In genomic region chr7:100762726-100763125, GRCm38 (mm10) we compare ENCODE assay signal across 8 mouse cellular contexts. TPM values are rescaled to one million over a fixed set of nuclear protein-coding genes. Genes with fewer than 3 reads are reported as not detected.
A peak's percentile ranks its signal among the peaks of the same experiment; 100 is the strongest.
DNase-seq lines count a peak whose midpoint lies in the region; ATAC-seq lines count a peak whose summit lies in the region.
"Had no signal": no experiment of that assay in that cellular context is flagged by ENCODE, and none has a peak within 500 bp of the region (broad histone marks: within the 10 kb centered on the region; RNA-seq: fewer than 3 reads in every experiment).

No protein-coding gene starts in this region.

- ATAC-seq in hindbrain, embryonic 14.5 days (ENCODE audit: low FRiP score) = no peak
- ATAC-seq in hindbrain, embryonic 12.5 days (ENCODE audit: low FRiP score) = no peak
- ATAC-seq in midbrain, embryonic 11.5 days (ENCODE audit: low FRiP score) = no peak
- no peak for ATAC-seq in midbrain, embryonic 15.5 days (replicated peaks)
- no peak for ATAC-seq in limb, embryonic 15.5 days (ENCODE audit: insufficient number of reproducible peaks, low FRiP score, low TSS enrichment, low read depth)

- intact Hi-C loops in left cerebral cortex, postnatal 14 days (cut with DNase I) = no loop called here

- no peak overlapping the region for H3K4me3 ChIP-seq in hindbrain, embryonic 14.5 days (replicated peaks; ENCODE audit: low read length)
- H3K4me3 ChIP-seq in hindbrain, embryonic 12.5 days = no peak overlapping the region
- H3K4me3 ChIP-seq in midbrain, embryonic 11.5 days (ENCODE audit: low read depth, low read length) = no peak overlapping the region
- no peak overlapping the region for H3K4me3 ChIP-seq in midbrain, embryonic 15.5 days
- no peak overlapping the region for H3K4me3 ChIP-seq in limb, embryonic 15.5 days
- H3K4me3 ChIP-seq: hindbrain, embryonic 10.5 days had no signal

- H3K27me3 ChIP-seq in hindbrain, embryonic 14.5 days (ENCODE audit: control insufficient read depth, insufficient read depth, low read length) = no peaks in the 10 kb centered on the region
- H3K27me3 ChIP-seq in hindbrain, embryonic 12.5 days = no peaks in the 10 kb centered on the region
- no peaks in the 10 kb centered on the region for H3K27me3 ChIP-seq in midbrain, embryonic 11.5 days (ENCODE audit: control insufficient read depth, insufficient read depth, low read length)
- no peaks in the 10 kb centered on the region for H3K27me3 ChIP-seq in midbrain, embryonic 15.5 days (replicated peaks)
- H3K27me3 ChIP-seq in limb, embryonic 15.5 days = no peaks in the 10 kb centered on the region

- no peak overlapping the region for H3K4me2 ChIP-seq in hindbrain, embryonic 14.5 days (replicated peaks)
- no peak overlapping the region for H3K4me2 ChIP-seq in hindbrain, embryonic 12.5 days (replicated peaks)
- H3K4me2 ChIP-seq in midbrain, embryonic 11.5 days = no peak overlapping the region
- no peak overlapping the region for H3K4me2 ChIP-seq in midbrain, embryonic 15.5 days
- H3K4me2 ChIP-seq in limb, embryonic 15.5 days = no peak overlapping the region

- no peaks in the 10 kb centered on the region for H3K4me1 ChIP-seq in hindbrain, embryonic 14.5 days (replicated peaks; ENCODE audit: control insufficient read depth, insufficient read depth, low read length)
- H3K4me1 ChIP-seq in hindbrain, embryonic 12.5 days = no peaks in the 10 kb centered on the region
- no peaks in the 10 kb centered on the region for H3K4me1 ChIP-seq in midbrain, embryonic 11.5 days (ENCODE audit: control insufficient read depth, insufficient read depth, low read length)
- no peaks in the 10 kb centered on the region for H3K4me1 ChIP-seq in midbrain, embryonic 15.5 days
- peaks cover 7% of the 10 kb centered on the region; the same call in 1 of the 2 replicates for H3K4me1 ChIP-seq in limb, embryonic 15.5 days
- H3K4me1 ChIP-seq: hindbrain, embryonic 10.5 days had no signal

- no peak for DNase-seq in hindbrain, embryonic 14.5 days (ENCODE audit: low spot score)
- DNase-seq in midbrain, embryonic 11.5 days (ENCODE audit: low spot score, missing footprints) = peak; percentile 41
- DNase-seq in cerebellum, adult 9-11 months = peak; percentile 83
- DNase-seq in left cerebral cortex, postnatal 14 days (ENCODE audit: low spot score in 2 of 2) = no peak

- H3K9ac ChIP-seq in hindbrain, embryonic 14.5 days = no peak overlapping the region
- no peak overlapping the region for H3K9ac ChIP-seq in hindbrain, embryonic 12.5 days
- no peak overlapping the region for H3K9ac ChIP-seq in midbrain, embryonic 11.5 days (ENCODE audit: low read length)
- H3K9ac ChIP-seq in midbrain, embryonic 15.5 days = no peak overlapping the region
- no peak overlapping the region for H3K9ac ChIP-seq in limb, embryonic 15.5 days

- H3K27ac ChIP-seq in hindbrain, embryonic 14.5 days = peak overlapping the region; percentile 5; the same call in 1 of the 2 replicates
- H3K27ac ChIP-seq in hindbrain, embryonic 12.5 days = no peak overlapping the region
- no peak overlapping the region for H3K27ac ChIP-seq in midbrain, embryonic 11.5 days (ENCODE audit: low read depth, low read length)
- no peak overlapping the region for H3K27ac ChIP-seq in midbrain, embryonic 15.5 days
- H3K27ac ChIP-seq in limb, embryonic 15.5 days = 0 out of 2 replicates have a peak overlapping the region, but pooled peaks have one; percentile 27
- H3K27ac ChIP-seq: hindbrain, embryonic 10.5 days had no signal

- H3K9me3 ChIP-seq in hindbrain, embryonic 14.5 days (ENCODE audit: control insufficient read depth, low read length) = no peaks in the 10 kb centered on the region
- H3K9me3 ChIP-seq in hindbrain, embryonic 12.5 days (replicated peaks) = no peaks in the 10 kb centered on the region
- H3K9me3 ChIP-seq in midbrain, embryonic 11.5 days (ENCODE audit: control insufficient read depth, low read length) = peaks cover 2% of the 10 kb centered on the region; the same call in 1 of the 2 replicates
- no peaks in the 10 kb centered on the region for H3K9me3 ChIP-seq in midbrain, embryonic 15.5 days
- H3K9me3 ChIP-seq in limb, embryonic 15.5 days = no peaks in the 10 kb centered on the region

- no peaks in the 10 kb centered on the region for H3K36me3 ChIP-seq in hindbrain, embryonic 14.5 days (replicated peaks; ENCODE audit: control insufficient read depth, insufficient read depth)
- H3K36me3 ChIP-seq in hindbrain, embryonic 12.5 days = peaks cover 2% of the 10 kb centered on the region; the same call in 1 of the 2 replicates
- H3K36me3 ChIP-seq in midbrain, embryonic 11.5 days (ENCODE audit: control insufficient read depth, insufficient read depth, low read length) = no peaks in the 10 kb centered on the region
- H3K36me3 ChIP-seq in midbrain, embryonic 15.5 days (replicated peaks) = 0 out of 2 replicates have a peak, but pooled peaks cover 3% of the 10 kb centered on the region
- H3K36me3 ChIP-seq in limb, embryonic 15.5 days = no peaks in the 10 kb centered on the region

RNA-seq across cellular contexts. Expression of gene Fam168a, which starts 56.3 kb away (rescaled TPM):
- 117 and 124 TPM in 2 replicates for polyA plus RNA-seq in hindbrain, embryonic 14.5 days (2014; fragmentation: Nextera tagmentation; extraction: Ambion mirVana)
- polyA plus RNA-seq in hindbrain, embryonic 12.5 days (2016; fragmentation: Nextera tagmentation; extraction: Ambion mirVana) = 64.7 and 67.2 TPM in 2 replicates
- polyA plus RNA-seq in midbrain, embryonic 11.5 days (2014; fragmentation: Nextera tagmentation; extraction: Ambion mirVana) = 34.8 and 36.3 TPM in 2 replicates
- 112 and 126 TPM in 2 replicates for polyA plus RNA-seq in midbrain, embryonic 15.5 days (2015; fragmentation: Nextera tagmentation; extraction: Ambion mirVana)
- 39.6 and 42.2 TPM in 2 replicates for polyA plus RNA-seq in limb, embryonic 15.5 days (2015; fragmentation: Nextera tagmentation; extraction: Ambion mirVana)
- total RNA-seq in left cerebral cortex, postnatal 14 days (2021) = 100 to 1,000 TPM; 299 to 305 TPM

Comparison
In these comparisons a context has a peak if more than half of its experiments do, and no peak if none do; other contexts are left out.
1. H3K27ac ChIP-seq: peak in hindbrain, embryonic 14.5 days (single experiment) and limb, embryonic 15.5 days (single experiment); none in hindbrain, embryonic 12.5 days (single experiment), midbrain, embryonic 11.5 days (single experiment) and midbrain, embryonic 15.5 days (single experiment).
2. DNase-seq: peak in midbrain, embryonic 11.5 days (single experiment) and cerebellum, adult 9-11 months (single experiment); none in hindbrain, embryonic 14.5 days (single experiment) and left cerebral cortex, postnatal 14 days (0 of 2).